Mouse (Mus musculus) olfactory bulb, adult 2 months (tissue): ENCODE results near the gene Gmcl1.

Experiments
- CTCF ChIP-seq: fragments of 200-500 bp; IDR thresholded peaks from 2 replicates; pipeline ENCODE4 v1.5.1; 2012; ENCODE audit warnings: low read depth, mild to moderate bottlenecking, low read length, moderate library complexity; ENCODE audit not compliant: insufficient read depth
- POLR2A ChIP-seq: fragments of 200-500 bp; IDR thresholded peaks from 2 replicates; pipeline ENCODE4 v1.6.1; 2012; ENCODE audit warnings: mild to moderate bottlenecking, low read depth, low read length, moderate library complexity; ENCODE audit not compliant: insufficient read depth

DNA sequence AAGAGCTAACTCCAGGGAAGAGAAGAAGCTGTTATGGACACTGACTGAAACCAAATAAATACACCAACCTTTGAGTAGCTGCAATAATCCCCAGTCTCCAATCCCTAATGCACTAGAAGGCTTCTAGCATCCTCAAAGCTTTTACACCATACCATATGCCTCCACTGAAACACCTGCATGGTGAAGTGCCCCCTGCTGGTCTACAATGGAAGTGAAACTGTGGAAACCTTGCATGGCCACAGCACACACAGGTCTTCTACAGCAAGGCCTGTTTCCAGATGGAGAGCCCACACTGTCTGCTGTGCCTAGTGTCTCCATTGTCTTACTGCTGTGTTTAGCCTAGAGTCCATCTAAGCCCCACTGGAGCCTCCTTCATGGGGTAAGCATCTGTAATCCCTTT is 38.7 kb downstream of the Gmcl1 start:
- no peak for TF ChIP-seq POLR2A
- TF ChIP-seq CTCF: no peak
